Comparison of ENCODE assay signal across 19 mouse cellular contexts in the genomic region with DNA sequence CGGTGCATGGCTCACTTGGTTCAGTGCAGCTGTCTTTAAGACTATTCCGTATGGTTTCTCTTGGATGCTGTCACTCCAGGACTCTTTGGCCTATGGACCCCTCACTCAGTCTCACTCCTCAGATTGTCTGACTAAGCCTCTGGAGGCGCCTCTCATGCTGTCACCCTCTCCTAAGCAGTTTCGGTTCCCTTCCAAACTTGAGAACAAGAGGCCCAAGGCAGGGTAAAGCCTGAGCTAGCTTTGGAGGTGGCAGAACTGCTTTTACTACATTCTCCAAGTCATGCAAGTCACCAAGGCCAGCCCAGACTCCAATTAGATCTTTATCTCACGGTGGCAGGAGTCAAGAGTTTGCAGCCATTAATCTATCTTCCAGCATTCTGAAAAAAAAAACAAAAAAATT.
DNase-seq lines count a peak whose midpoint lies in the region; ATAC-seq and TF ChIP-seq lines count a peak whose summit lies in the region.
"Had no signal": no experiment of that assay in that cellular context is flagged by ENCODE, and none has a peak within 500 bp of the region (broad histone marks: within the 10 kb centered on the region; RNA-seq: fewer than 3 reads in every experiment).

No protein-coding gene starts in this region.

- no peak overlapping the region for H3K9ac ChIP-seq in intestine, postnatal 0 days (ENCODE audit: low read depth, low read length)
- H3K9ac ChIP-seq in intestine, embryonic 15.5 days: no peak overlapping the region
- H3K9ac ChIP-seq in liver, embryonic 13.5 days: no peak overlapping the region
- no peak overlapping the region for H3K9ac ChIP-seq in liver, embryonic 12.5 days
- H3K9ac ChIP-seq: forebrain, embryonic 15.5 days; heart, embryonic 13.5 days; limb, embryonic 12.5 days; midbrain, embryonic 15.5 days; neural tube, embryonic 12.5 days had no signal

- peaks cover 5% of the 10 kb centered on the region; the same call in 1 of the 2 replicates for H3K4me1 ChIP-seq in intestine, postnatal 0 days (replicated peaks; ENCODE audit: control insufficient read depth, insufficient read depth, low read length)
- H3K4me1 ChIP-seq in intestine, embryonic 15.5 days (replicated peaks): peaks cover 4% of the 10 kb centered on the region; the same call in 1 of the 2 replicates
- peaks cover 9% of the 10 kb centered on the region; the same call in 1 of the 2 replicates for H3K4me1 ChIP-seq in liver, embryonic 13.5 days (replicated peaks)
- H3K4me1 ChIP-seq in liver, embryonic 12.5 days: no peaks in the 10 kb centered on the region
- H3K4me1 ChIP-seq: midbrain, embryonic 15.5 days; neural tube, embryonic 12.5 days had no signal

- no peak overlapping the region for H3K27ac ChIP-seq in intestine, postnatal 0 days (ENCODE audit: low read depth, low read length)
- no peak overlapping the region for H3K27ac ChIP-seq in intestine, embryonic 15.5 days
- no peak overlapping the region for H3K27ac ChIP-seq in liver, embryonic 13.5 days
- H3K27ac ChIP-seq in liver, embryonic 12.5 days: no peak overlapping the region
- H3K27ac ChIP-seq: forebrain, embryonic 15.5 days; limb, embryonic 12.5 days; midbrain, embryonic 15.5 days; neural tube, embryonic 12.5 days had no signal

- peak; percentile 28; the same call in 1 of the 2 replicates for ATAC-seq in intestine, postnatal 0 days
- ATAC-seq in intestine, embryonic 15.5 days: no peak
- peak; percentile 35; the same call in 1 of the 2 replicates for ATAC-seq in liver, embryonic 13.5 days (ENCODE audit: low read depth)
- ATAC-seq in liver, embryonic 12.5 days: no peak
- peak; percentile 66 for ATAC-seq in granulocyte monocyte progenitor cell, adult 5-6 weeks (replicated peaks; ENCODE audit: poor library complexity, severe bottlenecking)
- ATAC-seq: forebrain, embryonic 15.5 days; intestine, embryonic 16.5 days; midbrain, embryonic 15.5 days had no signal

- H3K4me3 ChIP-seq in intestine, postnatal 0 days (ENCODE audit: low read depth, low read length): no peak overlapping the region
- no peak overlapping the region for H3K4me3 ChIP-seq in intestine, embryonic 15.5 days (replicated peaks)
- H3K4me3 ChIP-seq in liver, embryonic 13.5 days (replicated peaks): no peak overlapping the region
- no peak overlapping the region for H3K4me3 ChIP-seq in liver, embryonic 12.5 days
- H3K4me3 ChIP-seq: forebrain, embryonic 15.5 days; heart, embryonic 13.5 days; limb, embryonic 12.5 days; midbrain, embryonic 15.5 days; neural tube, embryonic 12.5 days had no signal

- WGBS in intestine, postnatal 0 days: 73% methylated on average over 5 of the region's 5 CpGs
- 76% methylated on average over 5 of the region's 5 CpGs for WGBS in intestine, embryonic 15.5 days
- WGBS in liver, embryonic 13.5 days (ENCODE audit: insufficient replicate concordance): 78% methylated on average over 5 of the region's 5 CpGs
- WGBS in liver, embryonic 12.5 days (ENCODE audit: insufficient replicate concordance): 70% methylated on average over 5 of the region's 5 CpGs

- H3K27me3 ChIP-seq in intestine, postnatal 0 days (replicated peaks; ENCODE audit: control insufficient read depth, insufficient read depth, low read length): no peaks in the 10 kb centered on the region
- no peaks in the 10 kb centered on the region for H3K27me3 ChIP-seq in intestine, embryonic 15.5 days (replicated peaks)
- no peaks in the 10 kb centered on the region for H3K27me3 ChIP-seq in liver, embryonic 13.5 days
- no peaks in the 10 kb centered on the region for H3K27me3 ChIP-seq in liver, embryonic 12.5 days (replicated peaks)
- H3K27me3 ChIP-seq: forebrain, embryonic 15.5 days; heart, embryonic 13.5 days; limb, embryonic 12.5 days; midbrain, embryonic 15.5 days; neural tube, embryonic 12.5 days had no signal

- no peaks in the 10 kb centered on the region for H3K36me3 ChIP-seq in intestine, postnatal 0 days (ENCODE audit: control insufficient read depth, insufficient read depth)
- no peaks in the 10 kb centered on the region for H3K36me3 ChIP-seq in intestine, embryonic 15.5 days
- no peaks in the 10 kb centered on the region for H3K36me3 ChIP-seq in liver, embryonic 13.5 days
- H3K36me3 ChIP-seq in liver, embryonic 12.5 days: no peaks in the 10 kb centered on the region
- H3K36me3 ChIP-seq: forebrain, embryonic 15.5 days; heart, embryonic 13.5 days; limb, embryonic 12.5 days; midbrain, embryonic 15.5 days; neural tube, embryonic 12.5 days had no signal

- no peak overlapping the region for H3K4me2 ChIP-seq in intestine, postnatal 0 days (replicated peaks; ENCODE audit: low read depth)
- no peak overlapping the region for H3K4me2 ChIP-seq in intestine, embryonic 15.5 days (replicated peaks)
- H3K4me2 ChIP-seq in liver, embryonic 13.5 days: no peak overlapping the region
- H3K4me2 ChIP-seq in liver, embryonic 12.5 days: no peak overlapping the region
- H3K4me2 ChIP-seq: forebrain, embryonic 15.5 days; heart, embryonic 13.5 days; limb, embryonic 12.5 days; midbrain, embryonic 15.5 days; neural tube, embryonic 12.5 days had no signal

- H3K9me3 ChIP-seq in intestine, postnatal 0 days (ENCODE audit: control insufficient read depth): no peaks in the 10 kb centered on the region
- no peaks in the 10 kb centered on the region for H3K9me3 ChIP-seq in intestine, embryonic 15.5 days
- no peaks in the 10 kb centered on the region for H3K9me3 ChIP-seq in liver, embryonic 13.5 days (replicated peaks)
- no peaks in the 10 kb centered on the region for H3K9me3 ChIP-seq in liver, embryonic 12.5 days (replicated peaks)
- H3K9me3 ChIP-seq: forebrain, embryonic 15.5 days; heart, embryonic 13.5 days; limb, embryonic 12.5 days; midbrain, embryonic 15.5 days; neural tube, embryonic 12.5 days had no signal

- no peak for DNase-seq in liver, embryonic 13.5 days
- peak; percentile 75 for DNase-seq in A20 (ENCODE audit: low read depth, low spot score)
- no peak for DNase-seq in frontal cortex, postnatal 36 days (ENCODE audit: low spot score in 2 of 2)
- DNase-seq in left cerebral cortex, adult 11 months (ENCODE audit: low spot score): no peak
- DNase-seq: adrenal gland, postnatal 25 days; cerebellum, adult 11-12 months; gastrocnemius, postnatal 25 days; right cerebral cortex, postnatal 4 days; thymus, postnatal 4 days had no signal

- TF ChIP-seq CTCF in intestine, postnatal 0 days (IDR thresholded peaks at IDR 0.05; ENCODE audit: low read depth): no peak

Comparison
In these comparisons a context has a peak if more than half of its experiments do, and no peak if none do; other contexts are left out.
1. ATAC-seq: peak in intestine, postnatal 0 days (single experiment), liver, embryonic 13.5 days (single experiment) and granulocyte monocyte progenitor cell, adult 5-6 weeks (single experiment); none in intestine, embryonic 15.5 days (single experiment) and liver, embryonic 12.5 days (single experiment).